Mouse (Mus musculus): Measurements from ENCODE around the gene Olfr1215.
"Not testable (repeated sequence)": the region's sequence is repeated elsewhere in the genome, so short reads cannot be mapped to it uniquely, and the experiment has no call there.

The Olfr1215 gene

GRCm38 (mm10) chr2:89006873-89007272 lies at the start of gene Olfr1215:
Gene Olfr1215 (minus strand): TSS chr2:89006973.
- no peak for DNase-seq

GRCm38 (mm10) chr2:89031965-89032364 lies 25.2 kb upstream of the Olfr1215 start, which contains the start of gene Olfr1217:
Gene Olfr1217 (minus strand): TSS chr2:89032065.
- no peak for DNase-seq

- DNase-seq = not testable (repeated sequence)
Observed at GRCm38 (mm10) chr2:89021436-89021835, 14.7 kb upstream of the Olfr1215 start.

GRCm38 (mm10) chr2:89018240-89018639 lies 11.5 kb upstream of the Olfr1215 start, which contains the start of gene Olfr1216:
Gene Olfr1216 (minus strand): TSS chr2:89018340.
- no peak for DNase-seq

- DNase-seq = no peak
Observed at GRCm38 (mm10) chr2:88992553-88992952, 14.2 kb downstream of the Olfr1215 start, which contains the start of gene Olfr1214. Gene Olfr1214 (minus strand): TSS chr2:88992653.

GRCm38 (mm10) chr2:88980181-88980580 lies 26.6 kb downstream of the Olfr1215 start, which contains the start of gene Gm13762:
Gene Gm13762 (minus strand): TSS chr2:88980281.
- DNase-seq = no peak

GRCm38 (mm10) chr2:88953669-88954068 lies 53.1 kb downstream of the Olfr1215 start, which contains the start of gene Olfr1212:
Gene Olfr1212 (plus strand): TSS chr2:88953969.
- no peak for DNase-seq
